Mouse (Mus musculus) hindbrain, embryonic 13.5 days (tissue): ENCODE results near the gene Crot. TPM values are rescaled to one million over a fixed set of nuclear protein-coding genes. Genes with fewer than 3 reads are reported as not detected.

Experiments
- ATAC-seq: fragments of 200-750 bp; cut with Nextera tagmentation; 2 replicates; pipeline ENCODE4 v1.8.0; 2017; ENCODE audit warnings: moderate TSS enrichment; ENCODE audit not compliant: low FRiP score
- H3K27ac ChIP-seq: fragments of 300-500 bp; sonication (generic); 2 replicates; pipeline ENCODE4 v1.5.1; 2015; ENCODE audit warnings: inconsistent platforms, mild to moderate bottlenecking, moderate library complexity
- H3K27me3 ChIP-seq: fragments of 300-500 bp; sonication (generic); 2 replicates; pipeline ENCODE4 v1.6.1; 2015; ENCODE audit warnings: mild to moderate bottlenecking, inconsistent platforms
- H3K36me3 ChIP-seq: fragments of 300-500 bp; sonication (generic); 2 replicates; pipeline ENCODE4 v1.6.1; 2015; ENCODE audit warnings: mild to moderate bottlenecking, inconsistent platforms
- H3K4me1 ChIP-seq: fragments of 300-500 bp; sonication (generic); replicated peaks from 2 replicates; pipeline ENCODE4 v1.6.1; 2015; ENCODE audit warnings: inconsistent platforms
- H3K4me2 ChIP-seq: fragments of 300-500 bp; sonication (generic); 2 replicates; pipeline ENCODE4 v1.6.1; 2015; ENCODE audit warnings: inconsistent platforms, mild to moderate bottlenecking, moderate library complexity
- H3K4me3 ChIP-seq: fragments of 300-500 bp; sonication (generic); 2 replicates; pipeline ENCODE4 v1.5.1; 2015; ENCODE audit warnings: mild to moderate bottlenecking, inconsistent platforms
- H3K9ac ChIP-seq: fragments of 300-500 bp; sonication (generic); 2 replicates; pipeline ENCODE4 v1.6.1; 2015; ENCODE audit warnings: mild to moderate bottlenecking, inconsistent platforms
- H3K9me3 ChIP-seq: fragments of 300-500 bp; sonication (generic); 2 replicates; pipeline ENCODE4 v1.6.1; 2016; ENCODE audit warnings: inconsistent platforms
- WGBS: fragments of 180-500 bp; shearing (Covaris S2); methylation state at CpG from one replicate; pipeline ENCODE4 v1.1.7; 2015; 5-methylcytosine and 5-hydroxymethylcytosine counted together
- polyA plus RNA-seq: library from polyadenylated mRNA; unstranded; fragments of >200 nt; fragmentation: Nextera tagmentation; extraction: Ambion mirVana; gene quantifications from 2 replicates; pipeline ENCODE4 v1.2.1, GENCODE M21; 2015

Gene Crot
- polyA plus RNA-seq, 1 experiment from 2014 or later = 23.1 TPM

DNA sequence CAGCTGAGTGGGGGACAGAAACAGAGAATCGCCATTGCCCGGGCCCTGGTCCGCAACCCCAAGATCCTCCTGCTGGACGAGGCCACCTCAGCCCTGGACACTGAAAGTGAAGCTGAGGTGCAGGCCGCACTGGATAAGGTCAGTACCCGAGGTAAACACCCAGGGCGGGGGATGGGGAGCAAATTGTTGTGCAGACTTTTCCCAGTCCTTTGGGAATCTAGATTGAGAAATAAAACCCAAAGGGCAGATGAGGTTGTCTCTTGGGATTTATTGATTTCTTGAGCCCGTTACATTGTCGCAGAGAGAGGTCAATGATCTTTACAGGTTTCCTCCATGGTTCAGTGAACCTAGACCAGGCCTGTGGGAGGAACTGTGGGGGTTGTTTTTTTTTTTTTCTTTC is 68.7 kb downstream of the Crot start:
- Histone ChIP-seq H3K27ac (no peak overlapping the region), H3K36me3 (no peaks in the 10 kb centered on the region), H3K4me1 (no peaks in the 10 kb centered on the region), H3K27me3 (no peaks in the 10 kb centered on the region), H3K9me3 (peaks cover 3% of the 10 kb centered on the region; the same call in 1 of the 2 replicates), H3K9ac (no peak overlapping the region), H3K4me3 (no peak overlapping the region), H3K4me2 (no peak overlapping the region)
- WGBS = 86% methylated on average over 9 of the region's 9 CpGs
- ATAC-seq = no peak

GRCm38 (mm10) chr5:8917069-8917468 is 80.1 kb downstream of the Crot start:
- Histone ChIP-seq H3K9ac (no peak overlapping the region), H3K27me3 (no peaks in the 10 kb centered on the region), H3K9me3 (no peaks in the 10 kb centered on the region), H3K36me3 (no peaks in the 10 kb centered on the region), H3K4me1 (no peaks in the 10 kb centered on the region), H3K27ac (no peak overlapping the region), H3K4me2 (no peak overlapping the region), H3K4me3 (no peak overlapping the region)
- WGBS = 83% methylated on average over 6 of the region's 6 CpGs
- no peak for ATAC-seq

- Histone ChIP-seq H3K9me3 (no peaks in the 10 kb centered on the region), H3K9ac (no peak overlapping the region), H3K4me3 (no peak overlapping the region), H3K27me3 (no peaks in the 10 kb centered on the region), H3K27ac (no peak overlapping the region), H3K36me3 (no peaks in the 10 kb centered on the region), H3K4me1 (no peaks in the 10 kb centered on the region), H3K4me2 (no peak overlapping the region)
- WGBS = 91% methylated on average over 2 of the region's 2 CpGs
- no peak for ATAC-seq
Measured at GRCm38 (mm10) chr5:8916400-8916799, 80.7 kb downstream of the Crot start.

Other genes starting within 250 kb of the Crot start
- gene Abcb1b, start 199.2 kb downstream of the Crot start, polyA plus RNA-seq = 0.23 and 0.87 TPM in 2 replicates
- 0.74 and 0.95 TPM in 2 replicates for gene Abcb4, start 103.6 kb downstream of the Crot start, polyA plus RNA-seq
- 13.9 and 14.2 TPM in 2 replicates for gene Tmem243, start 103.3 kb upstream of the Crot start, polyA plus RNA-seq
- gene Dmtf1, start 164.5 kb upstream of the Crot start, polyA plus RNA-seq = 64.8 and 65.7 TPM in 2 replicates